Mouse (Mus musculus) midbrain, embryonic 11.5 days (tissue): Measurements from ENCODE around the gene AI661453. TPM values are rescaled to one million over a fixed set of nuclear protein-coding genes. Genes with fewer than 3 reads are reported as not detected.
A peak's percentile ranks its signal among the peaks of the same experiment; 100 is the strongest.
"Not testable (repeated sequence)": the region's sequence is repeated elsewhere in the genome, so short reads cannot be mapped to it uniquely, and the experiment has no call there.

ENCODE experiments used
- ATAC-seq: fragments of 200-750 bp; cut with Nextera tagmentation; 2 replicates; pipeline ENCODE4 v1.8.0; 2017; ENCODE audit warnings: moderate TSS enrichment, moderate library complexity; ENCODE audit not compliant: low FRiP score
- DNase-seq: peaks from one replicate; pipeline ENCODE4 v3.0.0; 2015; ENCODE audit warnings: low spot score; ENCODE audit errors: missing footprints
- H3K27ac ChIP-seq: fragments of 300-500 bp; sonication (generic); 2 replicates; pipeline ENCODE4 v1.5.1; 2014; ENCODE audit warnings: low read depth, low read length
- H3K27me3 ChIP-seq: fragments of 300-500 bp; sonication (generic); 2 replicates; pipeline ENCODE4 v1.6.1; 2014; ENCODE audit warnings: mild to moderate bottlenecking, low read length, moderate library complexity, mixed read lengths; ENCODE audit not compliant: control insufficient read depth, insufficient read depth
- H3K36me3 ChIP-seq: fragments of 300-500 bp; sonication (generic); 2 replicates; pipeline ENCODE4 v1.6.1; 2014; ENCODE audit warnings: mild to moderate bottlenecking, low read length, moderate library complexity, mixed read lengths; ENCODE audit not compliant: control insufficient read depth, insufficient read depth
- H3K4me1 ChIP-seq: fragments of 300-500 bp; sonication (generic); 2 replicates; pipeline ENCODE4 v1.6.1; 2014; ENCODE audit warnings: low read length; ENCODE audit not compliant: control insufficient read depth, insufficient read depth
- H3K4me2 ChIP-seq: fragments of 300-500 bp; sonication (generic); 2 replicates; pipeline ENCODE4 v1.6.1; 2014; ENCODE audit warnings: mild to moderate bottlenecking, moderate library complexity
- H3K4me3 ChIP-seq: fragments of 300-500 bp; sonication (generic); 2 replicates; pipeline ENCODE4 v1.5.1; 2014; ENCODE audit warnings: low read depth, low read length
- H3K9ac ChIP-seq: fragments of 300-500 bp; sonication (generic); 2 replicates; pipeline ENCODE4 v1.6.1; 2014; ENCODE audit warnings: low read length
- H3K9me3 ChIP-seq: fragments of 300-500 bp; sonication (generic); 2 replicates; pipeline ENCODE4 v1.6.1; 2016; ENCODE audit warnings: low read length; ENCODE audit not compliant: control insufficient read depth
- WGBS: fragments of 180-500 bp; shearing (Covaris S2); extraction: QIAGEN DNeasy Blood & Tissue Kit; methylation state at CpG from one replicate; pipeline ENCODE4 v1.1.7; 2014; 5-methylcytosine and 5-hydroxymethylcytosine counted together
- polyA plus RNA-seq: library from polyadenylated mRNA; unstranded; fragments of >200 nt; fragmentation: Nextera tagmentation; extraction: Ambion mirVana; gene quantifications from 2 replicates; pipeline ENCODE4 v1.2.1, GENCODE M21; 2014

AI661453 gene
- polyA plus RNA-seq, 1 experiment from 2014 or later, result 0.07 TPM

DNA sequence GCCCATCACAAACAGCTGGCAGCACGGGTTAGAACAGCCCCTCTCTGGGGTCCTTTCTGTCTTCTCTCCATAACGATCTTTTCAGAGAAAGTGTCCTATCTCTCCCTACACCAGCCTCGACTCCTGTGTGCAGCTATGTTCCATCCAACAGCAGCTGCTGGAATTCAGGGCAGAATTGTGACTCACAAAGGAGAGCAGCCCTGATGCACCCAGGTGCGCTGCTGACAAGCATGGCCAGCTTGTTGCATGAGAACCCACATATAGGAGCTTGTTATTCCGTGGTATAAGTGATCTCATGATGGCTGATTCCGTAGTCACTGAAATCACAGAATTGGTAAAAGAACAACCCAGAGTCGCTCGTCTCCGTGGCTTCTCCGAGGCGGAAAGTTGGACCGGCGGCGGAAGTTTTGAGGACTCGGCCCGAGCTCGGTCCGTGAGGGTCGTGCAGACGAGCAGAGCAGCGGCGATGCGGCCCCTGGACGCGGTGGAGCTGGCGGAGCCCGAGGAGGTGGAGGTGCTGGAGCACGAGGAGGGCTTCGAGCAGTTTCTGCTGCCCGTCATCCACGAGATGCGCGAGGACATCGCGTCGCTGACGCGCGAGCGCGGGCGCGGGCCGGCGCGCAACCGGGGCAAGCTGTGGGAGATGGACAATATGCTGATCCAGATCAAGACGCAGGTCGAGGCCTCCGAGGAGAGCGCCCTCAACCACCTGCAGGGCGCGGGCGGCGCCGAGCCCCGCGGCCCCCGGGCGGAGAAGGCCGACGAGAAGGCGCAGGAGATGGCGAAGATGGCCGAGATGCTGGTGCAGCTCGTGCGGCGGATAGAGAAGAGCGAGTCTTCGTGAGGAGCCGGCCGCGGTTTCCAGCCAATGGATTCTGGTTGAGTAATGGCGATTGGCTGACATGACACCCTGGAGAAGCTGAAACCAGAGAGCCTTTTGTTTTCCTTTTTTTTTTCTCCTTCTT is 26.2 kb upstream of the AI661453 start:
- H3K4me3 ChIP-seq, result peak overlapping the region; percentile 22
- not testable (repeated sequence) for H3K27ac ChIP-seq, H3K9ac ChIP-seq, H3K9me3 ChIP-seq, ATAC-seq, H3K4me1 ChIP-seq, H3K36me3 ChIP-seq
- H3K4me2 ChIP-seq, result peak overlapping the region; percentile 44
- WGBS, result 4% methylated on average over 74 of the region's 74 CpGs
- DNase-seq, result peak; percentile 90
- peaks cover 16% of the 10 kb centered on the region for H3K27me3 ChIP-seq

GRCm38 (mm10) chr17:47420195-47420594 is 16.2 kb upstream of the AI661453 start:
- Histone ChIP-seq H3K36me3 (no peaks in the 10 kb centered on the region), H3K27me3 (no peaks in the 10 kb centered on the region), H3K9me3 (no peaks in the 10 kb centered on the region), H3K27ac (no peak overlapping the region), H3K4me1 (no peaks in the 10 kb centered on the region), H3K4me2 (no peak overlapping the region), H3K9ac (no peak overlapping the region), H3K4me3 (no peak overlapping the region)
- DNase-seq (no peak), ATAC-seq (no peak)
- WGBS, result 53% methylated on average over 2 of the region's 2 CpGs

DNA sequence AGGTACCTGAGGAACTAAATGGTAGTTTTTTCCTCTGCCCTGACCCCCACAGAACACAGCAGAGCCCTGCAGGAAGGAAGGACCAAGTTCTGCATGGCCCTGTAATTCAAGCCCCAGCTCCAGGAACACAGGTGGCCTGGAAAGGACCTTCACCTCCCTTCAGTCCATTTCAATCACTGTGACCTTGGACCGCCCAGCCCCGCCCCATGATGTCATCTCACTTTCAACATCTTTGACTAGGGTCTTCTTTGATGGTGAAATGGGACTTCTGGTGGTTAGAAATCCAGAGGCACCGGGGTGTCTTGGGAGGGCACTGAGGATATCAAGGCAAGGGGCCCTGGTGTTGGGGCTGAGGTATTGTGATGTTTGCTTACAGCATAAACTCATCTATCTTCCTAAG is 14.8 kb upstream of the AI661453 start:
- DNase-seq (no peak), ATAC-seq (no peak)
- Histone ChIP-seq H3K9me3 (no peaks in the 10 kb centered on the region), H3K4me3 (no peak overlapping the region), H3K4me2 (no peak overlapping the region), H3K4me1 (no peaks in the 10 kb centered on the region), H3K36me3 (no peaks in the 10 kb centered on the region), H3K27ac (no peak overlapping the region), H3K9ac (no peak overlapping the region), H3K27me3 (no peaks in the 10 kb centered on the region)
- 84% methylated on average over 3 of the region's 3 CpGs for WGBS

DNA sequence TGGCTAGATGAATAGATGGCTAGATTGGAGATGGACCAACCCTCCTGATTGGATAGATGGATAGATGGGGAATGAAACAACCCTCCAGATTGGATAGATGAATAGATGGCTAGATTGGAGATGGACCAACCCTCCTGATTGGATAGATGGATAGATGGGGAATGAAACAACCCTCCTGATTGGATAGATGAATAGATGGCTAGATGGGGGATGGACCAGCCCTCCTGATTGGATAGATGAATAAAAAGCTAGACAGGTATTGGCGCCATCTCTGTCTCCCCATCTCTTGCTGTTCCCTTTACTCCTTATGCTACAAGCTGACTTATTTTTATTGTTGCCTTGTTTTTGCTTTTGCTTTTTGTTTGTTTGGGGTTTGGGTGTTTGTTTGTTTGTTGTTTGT is 13.8 kb upstream of the AI661453 start:
- not testable (repeated sequence) for H3K27ac ChIP-seq, H3K4me2 ChIP-seq, DNase-seq, H3K4me1 ChIP-seq, ATAC-seq, H3K9me3 ChIP-seq, H3K27me3 ChIP-seq, H3K9ac ChIP-seq, H3K4me3 ChIP-seq, H3K36me3 ChIP-seq
- 100% methylated on average over 1 of the region's 1 CpGs for WGBS

DNA sequence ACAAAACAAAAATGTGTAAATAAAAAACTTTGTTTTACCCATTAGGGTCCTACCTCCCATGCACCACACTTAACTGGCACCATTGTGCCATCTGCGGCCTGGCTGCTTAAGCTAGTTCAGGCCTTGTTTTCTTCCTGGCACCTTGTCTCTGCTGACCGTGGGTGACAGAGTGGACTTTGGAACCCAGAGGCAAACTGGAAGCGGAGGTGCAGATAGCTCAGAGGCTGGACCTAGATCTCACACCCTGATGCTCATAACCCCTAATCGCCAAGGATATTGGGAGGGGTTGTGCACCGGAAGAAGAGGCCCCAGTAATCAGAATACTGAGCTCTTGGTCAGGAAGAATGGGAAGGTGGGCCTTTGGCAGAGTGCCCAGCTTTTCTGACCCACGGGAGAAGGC is 12.2 kb upstream of the AI661453 start:
- no peaks in the 10 kb centered on the region for H3K27me3 ChIP-seq
- no peak overlapping the region for H3K9ac ChIP-seq
- DNase-seq (no peak), ATAC-seq (no peak)
- WGBS, result 91% methylated on average over 6 of the region's 6 CpGs
- H3K4me1 ChIP-seq, result peaks cover 3% of the 10 kb centered on the region; the same call in 1 of the 2 replicates
- H3K4me3 ChIP-seq, result no peak overlapping the region
- no peak overlapping the region for H3K27ac ChIP-seq
- no peak overlapping the region for H3K4me2 ChIP-seq
- no peaks in the 10 kb centered on the region for H3K36me3 ChIP-seq
- H3K9me3 ChIP-seq, result no peaks in the 10 kb centered on the region

DNA sequence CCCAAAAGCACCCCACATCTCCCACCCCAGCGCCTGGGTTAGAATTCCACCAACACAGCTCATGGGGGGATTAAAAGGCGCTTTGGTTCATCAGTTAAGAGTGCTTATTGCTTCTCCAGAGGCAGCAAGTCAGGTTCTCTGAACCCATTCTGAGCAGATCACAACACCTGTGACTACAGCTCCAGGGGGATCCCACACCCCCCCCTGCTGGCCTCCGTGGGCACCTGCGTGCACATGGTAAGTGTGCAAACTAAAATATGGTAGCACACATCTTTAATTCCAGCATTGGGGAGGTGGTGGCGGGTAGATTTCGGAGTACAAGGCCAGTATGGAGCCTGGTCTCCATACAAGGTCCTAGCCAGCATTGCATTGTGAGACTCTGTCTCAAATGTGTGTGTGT is 9.1 kb upstream of the AI661453 start:
- Histone ChIP-seq H3K27ac (no peak overlapping the region), H3K4me1 (peaks cover 3% of the 10 kb centered on the region; the same call in 1 of the 2 replicates), H3K4me3 (no peak overlapping the region), H3K4me2 (no peak overlapping the region), H3K9ac (no peak overlapping the region), H3K9me3 (no peaks in the 10 kb centered on the region), H3K27me3 (no peaks in the 10 kb centered on the region), H3K36me3 (no peaks in the 10 kb centered on the region)
- ATAC-seq (no peak), DNase-seq (no peak)
- WGBS, result 72% methylated on average over 6 of the region's 6 CpGs

DNA sequence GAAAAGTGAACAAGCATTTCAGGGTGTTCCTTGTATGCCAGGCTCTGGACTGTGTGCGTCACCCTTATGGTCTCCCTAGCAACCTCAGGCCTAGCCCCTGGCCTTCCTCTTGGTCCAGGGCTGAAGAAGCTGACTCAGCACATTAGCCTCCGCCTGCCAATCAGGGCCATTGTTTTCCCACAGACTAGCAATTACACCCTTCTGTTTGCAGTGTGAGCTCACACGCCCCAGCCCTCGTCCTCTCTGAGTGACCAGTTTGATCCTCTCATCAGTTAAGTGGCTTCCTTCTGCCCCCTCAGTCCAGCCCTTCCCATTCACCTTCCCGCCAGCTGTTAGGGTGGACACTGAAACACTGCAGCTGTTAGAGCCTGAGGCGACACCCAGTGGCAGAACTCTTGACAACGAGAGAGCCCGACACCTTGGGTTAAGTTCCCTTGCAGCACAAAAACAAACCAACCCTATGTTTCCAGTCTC is 7.5 kb upstream of the AI661453 start:
- H3K9me3 ChIP-seq, result no peaks in the 10 kb centered on the region
- H3K4me2 ChIP-seq, result no peak overlapping the region
- H3K36me3 ChIP-seq, result no peaks in the 10 kb centered on the region
- no peak overlapping the region for H3K4me3 ChIP-seq
- 8% methylated on average over 8 of the region's 8 CpGs for WGBS
- no peak overlapping the region for H3K9ac ChIP-seq
- ATAC-seq (peak; percentile 85), DNase-seq (peak; percentile 91)
- no peaks in the 10 kb centered on the region for H3K27me3 ChIP-seq
- H3K4me1 ChIP-seq, result peaks cover 3% of the 10 kb centered on the region; the same call in 1 of the 2 replicates
- H3K27ac ChIP-seq, result no peak overlapping the region

DNA sequence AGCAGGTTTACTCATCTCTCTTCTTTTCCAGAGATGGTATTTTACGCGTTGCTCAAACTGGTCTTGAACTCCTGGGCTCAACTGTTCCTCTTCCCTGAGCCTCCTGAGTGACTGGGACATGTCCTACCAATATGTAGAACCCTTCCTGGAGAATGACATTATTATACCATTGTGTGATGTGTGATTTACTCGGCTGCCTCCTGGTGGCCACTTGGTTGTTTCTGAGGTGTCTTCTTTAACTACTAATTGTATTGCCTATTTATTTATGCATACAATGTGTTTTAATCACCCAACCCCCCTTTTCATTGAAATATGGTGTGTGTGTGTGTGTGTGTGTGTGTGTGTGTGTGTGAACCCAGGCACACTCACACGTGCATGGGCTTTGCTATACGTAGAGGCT is 5.6 kb upstream of the AI661453 start:
- H3K4me2 ChIP-seq, result no peak overlapping the region
- ATAC-seq (no peak), DNase-seq (no peak)
- no peak overlapping the region for H3K4me3 ChIP-seq
- no peaks in the 10 kb centered on the region for H3K36me3 ChIP-seq
- H3K9ac ChIP-seq, result no peak overlapping the region
- peaks cover 3% of the 10 kb centered on the region; the same call in 1 of the 2 replicates for H3K4me1 ChIP-seq
- WGBS, result 71% methylated on average over 5 of the region's 5 CpGs
- no peaks in the 10 kb centered on the region for H3K27me3 ChIP-seq
- no peaks in the 10 kb centered on the region for H3K9me3 ChIP-seq
- no peak overlapping the region for H3K27ac ChIP-seq

DNA sequence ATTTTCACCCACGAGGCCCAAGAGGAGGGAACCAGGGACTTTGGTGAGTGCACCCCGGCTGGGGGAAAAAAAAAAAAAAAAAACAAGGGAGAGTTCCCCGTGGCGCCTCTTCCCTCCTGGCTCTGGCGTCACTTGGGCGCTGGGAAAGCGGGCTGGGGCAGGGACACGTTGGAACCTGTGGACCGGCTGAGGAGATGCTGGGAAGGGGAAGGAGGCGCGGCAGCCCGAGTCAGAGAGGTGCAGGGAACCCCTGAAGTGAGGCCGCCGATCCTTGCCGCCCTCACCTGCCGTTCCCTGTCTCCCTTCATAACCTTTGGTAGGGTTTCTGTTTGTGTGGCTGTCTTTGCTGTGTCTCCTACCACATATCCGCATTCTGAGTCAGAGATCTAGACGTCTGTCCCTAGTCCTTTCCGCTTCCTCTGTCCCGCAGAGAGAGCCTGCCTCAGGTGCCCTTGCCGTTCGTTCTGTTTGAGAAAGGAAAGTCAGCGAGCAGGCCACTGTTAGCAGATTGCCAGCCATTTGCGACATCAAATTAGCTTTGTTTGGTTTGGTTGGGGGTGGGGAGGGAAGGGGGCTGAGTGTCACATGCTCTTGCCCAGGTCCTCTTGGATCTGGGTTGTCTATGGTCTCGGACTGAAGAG is 612 bp downstream of the AI661453 start, which contains the start of gene 1700001C19Rik:
1700001C19Rik (minus strand) TSS at position 470 of the 641 bp plus-strand sequence.
- 3% methylated on average over 25 of the region's 25 CpGs for WGBS
- ATAC-seq (no peak), DNase-seq (peak; percentile 87)
- H3K36me3 ChIP-seq, result no peaks in the 10 kb centered on the region
- H3K27ac ChIP-seq, result no peak within 1 kb of the TSS
- peak within 1 kb of the TSS; percentile 36; the same call in 1 of the 2 replicates for H3K9ac ChIP-seq
- no peaks in the 10 kb centered on the region for H3K9me3 ChIP-seq
- H3K4me3 ChIP-seq, result peak within 1 kb of the TSS; percentile 33
- H3K27me3 ChIP-seq, result peaks cover 28% of the 10 kb centered on the region
- H3K4me2 ChIP-seq, result peak within 1 kb of the TSS; percentile 67
- peaks cover 10% of the 10 kb centered on the region for H3K4me1 ChIP-seq
